Mouse (Mus musculus) forebrain, embryonic 15.5 days (tissue): ENCODE measurements at regions not wholly inside any gene's neighbourhood (a gene's known extent, or its start where the extent isn't known, plus 50 kb on each side); places are given as distances from the start of the nearest gene placed in this dataset.

Experiments used
- ATAC-seq: fragments of 200-750 bp; cut with Nextera tagmentation; replicated peaks from 2 replicates; pipeline ENCODE4 v1.8.0; 2017; ENCODE audit warnings: mild to moderate bottlenecking, moderate TSS enrichment, moderate library complexity
- H3K27ac ChIP-seq: fragments of 300-500 bp; sonication (generic); replicated peaks from 2 replicates; pipeline ENCODE4 v1.5.1; 2015; ENCODE audit warnings: mild to moderate bottlenecking, inconsistent platforms
- H3K27me3 ChIP-seq: fragments of 300-500 bp; sonication (generic); 2 replicates; pipeline ENCODE4 v1.6.1; 2015; ENCODE audit warnings: inconsistent platforms
- H3K36me3 ChIP-seq: fragments of 300-500 bp; sonication (generic); 2 replicates; pipeline ENCODE4 v1.6.1; 2015; ENCODE audit warnings: mild to moderate bottlenecking, inconsistent platforms
- H3K4me1 ChIP-seq: fragments of 300-500 bp; sonication (generic); 2 replicates; pipeline ENCODE4 v1.6.1; 2015; ENCODE audit warnings: inconsistent platforms
- H3K4me2 ChIP-seq: fragments of 300-500 bp; sonication (generic); replicated peaks from 2 replicates; pipeline ENCODE4 v1.6.1; 2015; ENCODE audit warnings: mild to moderate bottlenecking, inconsistent platforms
- H3K4me3 ChIP-seq: fragments of 300-500 bp; sonication (generic); 2 replicates; pipeline ENCODE4 v1.5.1; 2015; ENCODE audit warnings: mild to moderate bottlenecking, inconsistent platforms
- H3K9ac ChIP-seq: fragments of 300-500 bp; sonication (generic); replicated peaks from 2 replicates; pipeline ENCODE4 v1.6.1; 2015; ENCODE audit warnings: mild to moderate bottlenecking, inconsistent platforms
- H3K9me3 ChIP-seq: fragments of 300-500 bp; sonication (generic); 2 replicates; pipeline ENCODE4 v1.6.1; 2016; ENCODE audit warnings: inconsistent platforms
- WGBS: fragments of 180-500 bp; shearing (Covaris S2); methylation state at CpG from one replicate; pipeline ENCODE4 v1.1.7; 2015; ENCODE audit warnings: mixed read lengths; 5-methylcytosine and 5-hydroxymethylcytosine counted together

GRCm38 (mm10) chr16:29827776-29828175 lies 236.4 kb upstream of the Hes1 start:
- Histone ChIP-seq H3K36me3 (no peaks in the 10 kb centered on the region), H3K4me3 (no peak overlapping the region), H3K4me2 (no peak overlapping the region), H3K4me1 (0 out of 2 replicates have a peak, but pooled peaks cover 5% of the 10 kb centered on the region), H3K27ac (no peak overlapping the region), H3K27me3 (no peaks in the 10 kb centered on the region), H3K9me3 (no peaks in the 10 kb centered on the region), H3K9ac (no peak overlapping the region)
- whole genome bisulfite sequencing, result 100% methylated on average over 1 of the region's 1 CpGs
- no peak for ATAC-seq

GRCm38 (mm10) chr16:29829457-29829856 lies 234.7 kb upstream of the Hes1 start:
- WGBS, result 93% methylated on average over 9 of the region's 9 CpGs
- Histone ChIP-seq H3K9ac (no peak overlapping the region), H3K36me3 (no peaks in the 10 kb centered on the region), H3K4me3 (no peak overlapping the region), H3K27ac (no peak overlapping the region), H3K27me3 (no peaks in the 10 kb centered on the region), H3K9me3 (no peaks in the 10 kb centered on the region), H3K4me2 (no peak overlapping the region), H3K4me1 (peaks cover 15% of the 10 kb centered on the region)
- no peak for ATAC-seq

DNA sequence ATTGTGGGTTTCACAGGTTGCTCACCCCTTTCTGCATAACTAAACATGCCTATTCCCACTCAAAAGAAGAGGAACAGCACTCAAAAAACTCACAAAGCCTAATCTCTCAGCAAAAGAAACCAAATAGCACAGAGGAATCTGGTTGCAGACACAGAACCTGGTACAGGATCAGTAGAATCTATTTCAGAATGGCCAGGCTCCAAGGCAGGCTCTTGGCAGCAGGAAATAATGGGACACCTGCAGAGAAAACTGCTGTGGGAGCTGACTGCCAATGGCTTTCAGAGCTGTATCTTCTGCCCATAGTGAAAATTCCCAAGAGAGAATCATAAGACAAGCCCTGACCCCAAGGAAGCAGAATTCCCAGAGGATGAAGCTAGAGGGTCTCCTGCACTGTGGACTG lies 234.1 kb upstream of the Hes1 start:
- H3K9me3 ChIP-seq, result no peaks in the 10 kb centered on the region
- no peak for ATAC-seq
- H3K27ac ChIP-seq, result peak overlapping the region; percentile 23; the same call in 1 of the 2 replicates
- H3K9ac ChIP-seq, result no peak overlapping the region
- no peak overlapping the region for H3K4me2 ChIP-seq
- peaks cover 18% of the 10 kb centered on the region for H3K4me1 ChIP-seq
- no peaks in the 10 kb centered on the region for H3K27me3 ChIP-seq
- H3K36me3 ChIP-seq, result no peaks in the 10 kb centered on the region
- no peak overlapping the region for H3K4me3 ChIP-seq

GRCm38 (mm10) chr16:29833298-29833697 lies 230.9 kb upstream of the Hes1 start:
- H3K9ac ChIP-seq, result no peak overlapping the region
- no peaks in the 10 kb centered on the region for H3K27me3 ChIP-seq
- H3K4me2 ChIP-seq, result no peak overlapping the region
- no peak overlapping the region for H3K4me3 ChIP-seq
- no peak for ATAC-seq
- H3K4me1 ChIP-seq, result peaks cover 30% of the 10 kb centered on the region
- no peaks in the 10 kb centered on the region for H3K9me3 ChIP-seq
- H3K27ac ChIP-seq, result no peak overlapping the region
- H3K36me3 ChIP-seq, result no peaks in the 10 kb centered on the region
- 13% methylated on average over 11 of the region's 11 CpGs for WGBS

DNA sequence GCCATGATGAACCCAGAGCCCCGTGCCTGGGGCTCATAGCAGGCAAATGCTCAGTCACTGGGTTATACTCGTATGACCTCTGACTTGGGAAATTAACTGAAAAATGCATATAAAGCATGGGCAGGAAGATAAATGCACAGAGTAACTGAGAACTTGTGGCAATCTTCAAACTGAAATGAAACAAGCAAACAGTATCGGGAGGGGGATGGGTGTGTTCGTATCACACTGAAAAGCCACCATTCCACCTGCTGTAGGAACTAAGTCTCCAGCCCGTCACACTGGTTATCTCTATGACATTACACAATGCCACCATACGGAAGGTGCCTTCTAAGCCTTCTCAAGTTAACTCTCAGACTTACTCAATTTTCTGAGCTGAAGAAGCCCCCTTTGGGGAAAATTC lies 230.3 kb upstream of the Hes1 start:
- ATAC-seq, result no peak
- H3K4me1 ChIP-seq, result peaks cover 33% of the 10 kb centered on the region
- H3K4me2 ChIP-seq, result no peak overlapping the region
- no peaks in the 10 kb centered on the region for H3K27me3 ChIP-seq
- no peak overlapping the region for H3K4me3 ChIP-seq
- H3K9ac ChIP-seq, result no peak overlapping the region
- no peak overlapping the region for H3K27ac ChIP-seq
- WGBS, result 52% methylated on average over 6 of the region's 6 CpGs
- no peaks in the 10 kb centered on the region for H3K9me3 ChIP-seq
- no peaks in the 10 kb centered on the region for H3K36me3 ChIP-seq

- no peaks in the 10 kb centered on the region for H3K36me3 ChIP-seq
- H3K27ac ChIP-seq, result no peak overlapping the region
- no peak overlapping the region for H3K4me2 ChIP-seq
- no peaks in the 10 kb centered on the region for H3K27me3 ChIP-seq
- no peak overlapping the region for H3K9ac ChIP-seq
- H3K4me3 ChIP-seq, result no peak overlapping the region
- no peaks in the 10 kb centered on the region for H3K9me3 ChIP-seq
- ATAC-seq, result no peak
- WGBS, result 22% methylated on average over 6 of the region's 6 CpGs
- peaks cover 41% of the 10 kb centered on the region for H3K4me1 ChIP-seq
These were observed 229.5 kb upstream of the Hes1 start for GRCm38 (mm10) chr16:29834669-29835068.

DNA sequence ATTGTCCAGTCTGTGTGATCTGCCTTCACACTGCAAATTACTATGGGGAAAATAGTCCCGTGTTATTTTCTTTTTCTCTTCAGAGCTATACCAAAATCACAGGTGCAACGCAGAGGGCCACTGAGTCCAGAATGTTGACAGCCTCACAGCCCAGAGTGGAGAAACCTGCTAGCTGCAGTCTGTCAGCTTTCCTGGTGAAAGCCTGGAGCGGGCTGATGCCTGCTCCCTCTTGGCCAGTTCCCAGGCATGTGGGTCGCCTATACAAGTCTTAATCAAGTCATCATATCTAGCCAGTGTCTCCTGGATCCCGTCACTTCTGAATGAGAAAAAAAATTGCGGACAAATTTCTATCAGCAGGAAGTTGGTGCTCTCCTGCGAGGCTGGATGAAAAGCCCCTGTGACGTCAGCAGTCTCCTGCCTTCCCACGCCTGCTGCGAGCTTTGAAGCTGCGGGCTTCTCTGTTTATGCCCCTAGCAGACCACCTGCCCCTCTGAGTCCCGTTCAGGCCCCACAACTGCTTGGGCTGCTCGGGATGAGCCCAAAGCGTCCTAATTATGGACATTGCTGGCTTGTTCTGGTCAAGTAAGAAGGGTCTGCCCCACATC lies 227.1 kb upstream of the Hes1 start:
- no peaks in the 10 kb centered on the region for H3K9me3 ChIP-seq
- WGBS, result 2% methylated on average over 14 of the region's 14 CpGs
- peaks cover 35% of the 10 kb centered on the region for H3K4me1 ChIP-seq
- H3K4me3 ChIP-seq, result peak overlapping the region; percentile 21
- H3K27ac ChIP-seq, result no peak overlapping the region
- no peaks in the 10 kb centered on the region for H3K36me3 ChIP-seq
- peak overlapping the region; percentile 50 for H3K4me2 ChIP-seq
- peak; percentile 59 for ATAC-seq
- peaks cover 4% of the 10 kb centered on the region; the same call in 1 of the 2 replicates for H3K27me3 ChIP-seq
- H3K9ac ChIP-seq, result peak overlapping the region; percentile 8; the same call in 1 of the 2 replicates

DNA sequence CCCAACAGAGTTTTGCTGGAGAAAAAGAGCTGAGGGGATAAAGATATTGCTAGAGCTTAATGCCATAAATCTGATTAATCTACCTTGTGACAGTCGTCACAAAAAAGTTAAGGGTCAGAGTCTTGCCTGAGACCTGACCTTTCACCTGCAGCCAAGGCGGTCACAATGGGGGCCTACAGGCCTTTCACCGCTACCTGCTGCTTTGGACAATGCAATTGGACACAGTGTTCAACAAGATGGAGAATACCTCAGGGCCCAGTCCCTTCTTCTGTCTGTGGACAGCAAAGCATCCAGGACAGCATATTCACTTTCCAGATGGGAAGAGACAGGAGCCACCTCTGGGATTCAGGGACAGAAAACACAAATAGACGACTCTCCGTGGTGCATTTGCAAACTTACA lies 226.3 kb upstream of the Hes1 start:
- peaks cover 4% of the 10 kb centered on the region; the same call in 1 of the 2 replicates for H3K27me3 ChIP-seq
- no peak for ATAC-seq
- no peak overlapping the region for H3K9ac ChIP-seq
- H3K36me3 ChIP-seq, result no peaks in the 10 kb centered on the region
- no peak overlapping the region for H3K4me2 ChIP-seq
- WGBS, result 41% methylated on average over 5 of the region's 5 CpGs
- no peak overlapping the region for H3K4me3 ChIP-seq
- peaks cover 35% of the 10 kb centered on the region for H3K4me1 ChIP-seq
- H3K27ac ChIP-seq, result no peak overlapping the region
- H3K9me3 ChIP-seq, result no peaks in the 10 kb centered on the region

GRCm38 (mm10) chr16:29838981-29839661 lies 225.1 kb upstream of the Hes1 start:
- Histone ChIP-seq H3K4me3 (peak overlapping the region; percentile 23), H3K27ac (peak overlapping the region; percentile 42), H3K27me3 (peaks cover 4% of the 10 kb centered on the region; the same call in 1 of the 2 replicates), H3K4me2 (peak overlapping the region; percentile 42), H3K36me3 (no peaks in the 10 kb centered on the region), H3K9ac (peak overlapping the region; percentile 14; the same call in 1 of the 2 replicates), H3K9me3 (no peaks in the 10 kb centered on the region), H3K4me1 (peaks cover 27% of the 10 kb centered on the region)
- WGBS, result 8% methylated on average over 28 of the region's 28 CpGs
- peak; percentile 65 for ATAC-seq

DNA sequence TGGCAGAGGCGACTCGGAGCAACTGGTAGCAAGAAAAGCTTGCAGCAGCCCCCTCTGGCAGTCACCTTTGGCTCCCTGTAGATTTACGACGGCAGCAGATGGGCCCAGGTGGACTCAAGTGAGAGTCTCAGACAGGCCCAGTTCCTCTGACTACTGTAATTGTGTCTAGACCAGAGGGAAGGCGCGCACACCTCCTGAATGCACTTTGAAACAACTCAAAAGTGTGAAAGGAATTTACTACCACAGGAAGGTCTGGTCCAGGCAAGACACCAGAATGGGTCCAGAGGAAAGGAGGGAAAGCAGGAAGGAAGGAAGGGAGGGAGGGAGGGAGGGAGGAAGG lies 224.6 kb upstream of the Hes1 start:
- peaks cover 4% of the 10 kb centered on the region; the same call in 1 of the 2 replicates for H3K27me3 ChIP-seq
- H3K9me3 ChIP-seq, result no peaks in the 10 kb centered on the region
- H3K9ac ChIP-seq, result peak overlapping the region; percentile 14; the same call in 1 of the 2 replicates
- H3K27ac ChIP-seq, result peak overlapping the region; percentile 42
- peak; percentile 20; the same call in 1 of the 2 replicates for ATAC-seq
- peak overlapping the region; percentile 23 for H3K4me3 ChIP-seq
- no peaks in the 10 kb centered on the region for H3K36me3 ChIP-seq
- H3K4me1 ChIP-seq, result peaks cover 24% of the 10 kb centered on the region
- peak overlapping the region; percentile 42 for H3K4me2 ChIP-seq
- 17% methylated on average over 6 of the region's 6 CpGs for WGBS

- no peak for ATAC-seq
- no peak overlapping the region for H3K27ac ChIP-seq
- peaks cover 4% of the 10 kb centered on the region; the same call in 1 of the 2 replicates for H3K27me3 ChIP-seq
These were observed 223.8 kb upstream of the Hes1 start for GRCm38 (mm10) chr16:29840412-29840811.

GRCm38 (mm10) chr16:29841132-29841531 lies 223.1 kb upstream of the Hes1 start:
- H3K27me3 ChIP-seq, result peaks cover 4% of the 10 kb centered on the region; the same call in 1 of the 2 replicates
- ATAC-seq, result no peak

More at GRCm38 (mm10) chr16:29840412-29840811, 223.8 kb upstream of the Hes1 start:
- peaks cover 28% of the 10 kb centered on the region for H3K4me1 ChIP-seq
- WGBS, result 87% methylated on average over 2 of the region's 2 CpGs
- no peaks in the 10 kb centered on the region for H3K36me3 ChIP-seq
- no peaks in the 10 kb centered on the region for H3K9me3 ChIP-seq
- H3K9ac ChIP-seq, result no peak overlapping the region
- H3K4me2 ChIP-seq, result no peak overlapping the region
- H3K4me3 ChIP-seq, result no peak overlapping the region

More at GRCm38 (mm10) chr16:29841132-29841531, 223.1 kb upstream of the Hes1 start:
- H3K4me2 ChIP-seq, result no peak overlapping the region
- no peak overlapping the region for H3K27ac ChIP-seq
- H3K4me1 ChIP-seq, result peaks cover 28% of the 10 kb centered on the region
- H3K9me3 ChIP-seq, result no peaks in the 10 kb centered on the region
- no peak overlapping the region for H3K9ac ChIP-seq
- no peak overlapping the region for H3K4me3 ChIP-seq
- WGBS, result 77% methylated on average over 4 of the region's 4 CpGs
- no peaks in the 10 kb centered on the region for H3K36me3 ChIP-seq
